ENCODE assay signal across 8 mouse cellular contexts in the genomic region with DNA sequence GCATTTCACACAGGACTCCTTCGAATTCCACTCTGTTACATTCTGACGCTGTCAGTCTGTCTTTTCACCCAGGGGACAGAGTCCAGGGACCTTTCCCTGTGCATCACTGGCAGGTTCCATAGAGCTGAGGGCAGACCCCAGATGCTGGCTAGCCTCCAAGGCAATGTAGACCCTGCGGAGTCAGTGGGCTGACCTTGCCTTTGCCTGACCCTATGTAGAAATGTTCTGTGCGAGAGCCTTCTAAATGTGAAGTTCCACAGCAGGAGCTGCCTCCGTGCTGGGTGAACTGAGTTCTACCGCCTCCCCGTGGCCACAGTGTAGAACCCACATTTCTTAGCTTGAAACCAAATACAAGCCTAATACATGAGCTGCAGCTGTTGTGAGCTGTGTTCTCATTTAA. TPM values are rescaled to one million over a fixed set of nuclear protein-coding genes. Genes with fewer than 3 reads are reported as not detected.
DNase-seq lines count a peak whose midpoint lies in the region; ATAC-seq lines count a peak whose summit lies in the region.

No protein-coding gene starts in this region.

- H3K4me3 ChIP-seq in liver, embryonic 12.5 days, result no peak overlapping the region

- peaks cover 43% of the 10 kb centered on the region for H3K4me1 ChIP-seq in liver, embryonic 12.5 days

- H3K27ac ChIP-seq in liver, embryonic 12.5 days, result no peak overlapping the region

- H3K36me3 ChIP-seq in liver, embryonic 12.5 days, result peaks cover 3% of the 10 kb centered on the region; the same call in 1 of the 2 replicates

- no peak overlapping the region for H3K4me2 ChIP-seq in liver, embryonic 12.5 days

- H3K9me3 ChIP-seq in liver, embryonic 12.5 days (replicated peaks), result no peaks in the 10 kb centered on the region

- ATAC-seq in liver, embryonic 12.5 days, result 0 out of 2 replicates have a peak, but pooled peaks have one; percentile 15

- H3K27me3 ChIP-seq in liver, embryonic 12.5 days (replicated peaks), result no peaks in the 10 kb centered on the region

- peak; percentile 13 to 46 for DNase-seq in spleen, adult 18-20 months
- DNase-seq in spleen, adult 12 weeks (ENCODE audit: low spot score), result no peak
- DNase-seq in c-Kit-positive CD71-positive TER-119-negative erythroid progenitor cells, embryonic 14.5 days (ENCODE audit: low read depth), result peak; percentile 50
- DNase-seq in frontal cortex, postnatal 10 days (ENCODE audit: low spot score in 2 of 2), result peak; percentile 59 to 71
- peak; percentile 62 for DNase-seq in kidney, adult 9 months
- DNase-seq in retina, postnatal 1 day, result peak; percentile 74
- peak; percentile 45 to 71 for DNase-seq in urinary bladder, postnatal 4 days (ENCODE audit: low spot score in 2 of 2)

- WGBS in liver, embryonic 12.5 days (ENCODE audit: insufficient replicate concordance), result 32% methylated on average over 7 of the region's 7 CpGs

- H3K9ac ChIP-seq in liver, embryonic 12.5 days, result no peak overlapping the region

RNA-seq across cellular contexts. Expression of gene Zbtb34, which starts 28.9 kb away (rescaled TPM):
- 3.6 and 3.7 TPM in 2 replicates for polyA plus RNA-seq in liver, embryonic 12.5 days (2016; fragmentation: Nextera tagmentation; extraction: Ambion mirVana)

RNA-seq across cellular contexts. Expression of gene Ralgps1, which starts 30.9 kb away (rescaled TPM):
- polyA plus RNA-seq in liver, embryonic 12.5 days (2016; fragmentation: Nextera tagmentation; extraction: Ambion mirVana), result 1.1 and 1.4 TPM in 2 replicates
